Mouse (Mus musculus): ENCODE data around the gene Dnaic2. TPM values are rescaled to one million over a fixed set of nuclear protein-coding genes. Genes with fewer than 3 reads are reported as not detected.

Dnaic2 gene
- total RNA-seq, 2 experiments from 2014 or later = 0.99 to 1.9 TPM

GRCm38 (mm10) chr11:114798624-114799023 lies 71.4 kb downstream of the Dnaic2 start, which contains the start of gene Gpr142:
Gpr142 (plus strand) TSS chr11:114798924.
- no peak for DNase-seq

- no peak for DNase-seq
Observed at GRCm38 (mm10) chr11:114801906-114802305, 74.7 kb downstream of the Dnaic2 start.

- no peak for DNase-seq
Observed at GRCm38 (mm10) chr11:114802540-114803267, 75.5 kb downstream of the Dnaic2 start.

GRCm38 (mm10) chr11:114803990-114804389 lies 76.8 kb downstream of the Dnaic2 start:
- no peak for DNase-seq

DNA sequence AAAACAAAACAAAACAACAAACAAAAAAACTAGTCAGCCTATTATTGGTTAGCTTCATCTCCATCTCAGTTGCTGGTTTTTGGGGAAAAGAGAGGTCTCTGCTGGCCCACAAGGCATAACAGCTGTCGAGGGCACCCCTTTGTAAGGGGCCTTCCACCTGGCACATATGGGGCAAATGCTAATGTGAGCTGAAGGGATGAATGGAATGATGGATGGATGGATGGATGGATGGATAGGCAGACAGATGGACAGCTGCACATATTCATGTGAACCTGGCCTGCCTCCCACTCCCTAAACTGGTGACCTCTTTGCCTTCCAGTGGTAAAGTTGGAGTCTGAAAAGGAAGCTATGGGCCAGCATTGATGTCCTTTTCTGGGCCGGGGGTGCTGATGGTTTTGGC lies 79.8 kb downstream of the Dnaic2 start:
- DNase-seq = no peak

Other genes starting within 250 kb of the Dnaic2 start
- gene Rpl38, start 58.9 kb upstream of the Dnaic2 start, total RNA-seq (2021) = 100 to 1,000 TPM; 846 to 926 TPM
- 10 to 100 TPM; 29.5 to 30.6 TPM for gene Ttyh2, start 52.0 kb upstream of the Dnaic2 start, total RNA-seq (2021)
- gene Kif19a, start 38.0 kb downstream of the Dnaic2 start, total RNA-seq (2021) = 1 to 10 TPM; 4.0 to 6.1 TPM
- 10 to 100 TPM; 24.1 to 24.6 TPM for gene Btbd17, start 68.5 kb downstream of the Dnaic2 start, total RNA-seq (2021)
- gene Gpr142, start 71.5 kb downstream of the Dnaic2 start, total RNA-seq (2021) = not detected
- 1 to 10 TPM; 3.6 to 5.1 TPM for gene Gprc5c, start 123.7 kb downstream of the Dnaic2 start, total RNA-seq (2021)
- gene Cd300a, start 162.6 kb downstream of the Dnaic2 start, total RNA-seq (2021) = under 1 TPM; 0.40 to 0.56 TPM
- gene Cd300lb, start 207.0 kb downstream of the Dnaic2 start, total RNA-seq (2021) = not detected
- gene Cd300c, start 241.7 kb downstream of the Dnaic2 start, total RNA-seq (2021) = not detected

Measured in layer of hippocampus, postnatal 36 days (tissue).